Mouse (Mus musculus) cerebellum, postnatal 25 days (tissue): ENCODE measurements at regions not wholly inside any gene's neighbourhood (a gene's known extent, or its start where the extent isn't known, plus 50 kb on each side); places are given as distances from the start of the nearest gene placed in this dataset.
A peak's percentile ranks its signal among the peaks of the same experiment; 100 is the strongest.

Experiments
- DNase-seq, 2 experiments: peaks; one replicate each; pipeline ENCODE4 v3.0.0; 2021; ENCODE audit warnings: mixed read lengths in 2 of 2

GRCm38 (mm10) chr11:7944373-7944772 is 720.0 kb downstream of the Tns3 start:
- DNase-seq = no peak

GRCm38 (mm10) chr11:7933611-7934010 is 719.9 kb upstream of the Igfbp3 start:
- no peak for DNase-seq

GRCm38 (mm10) chr11:7932638-7933037 is 718.9 kb upstream of the Igfbp3 start:
- no peak for DNase-seq

- DNase-seq = no peak
Observed at GRCm38 (mm10) chr11:7931064-7931797, 717.5 kb upstream of the Igfbp3 start.

GRCm38 (mm10) chr11:7927676-7928075 is 714.0 kb upstream of the Igfbp3 start:
- no peak for DNase-seq

GRCm38 (mm10) chr11:7912036-7912435 is 698.3 kb upstream of the Igfbp3 start:
- DNase-seq = peak in 1 of 2 experiments; percentile 4

- DNase-seq = no peak
Observed at GRCm38 (mm10) chr11:7900266-7900665, 686.5 kb upstream of the Igfbp3 start.

GRCm38 (mm10) chr11:7898204-7898603 is 684.5 kb upstream of the Igfbp3 start:
- no peak for DNase-seq

GRCm38 (mm10) chr11:7880506-7880905 is 666.8 kb upstream of the Igfbp3 start:
- DNase-seq = no peak

GRCm38 (mm10) chr11:7864116-7864515 is 650.4 kb upstream of the Igfbp3 start:
- no peak for DNase-seq

GRCm38 (mm10) chr11:7863711-7864110 is 650.0 kb upstream of the Igfbp3 start:
- DNase-seq = no peak

GRCm38 (mm10) chr11:7862547-7862946 is 648.8 kb upstream of the Igfbp3 start:
- DNase-seq = no peak

GRCm38 (mm10) chr11:7852612-7853011 is 638.9 kb upstream of the Igfbp3 start:
- DNase-seq = no peak

GRCm38 (mm10) chr11:7838311-7839237 is 624.9 kb upstream of the Igfbp3 start:
- DNase-seq = no peak

GRCm38 (mm10) chr11:7837486-7837885 is 623.8 kb upstream of the Igfbp3 start:
- DNase-seq = no peak

GRCm38 (mm10) chr11:7834151-7834550 is 620.4 kb upstream of the Igfbp3 start:
- no peak for DNase-seq

GRCm38 (mm10) chr11:7832376-7832775 is 618.7 kb upstream of the Igfbp3 start:
- no peak for DNase-seq

GRCm38 (mm10) chr11:7829770-7830169 is 616.0 kb upstream of the Igfbp3 start:
- DNase-seq = no peak

GRCm38 (mm10) chr11:7828001-7828400 is 614.3 kb upstream of the Igfbp3 start:
- no peak for DNase-seq

GRCm38 (mm10) chr11:7827402-7827801 is 613.7 kb upstream of the Igfbp3 start:
- no peak for DNase-seq

GRCm38 (mm10) chr11:7815750-7816149 is 602.0 kb upstream of the Igfbp3 start:
- no peak for DNase-seq

GRCm38 (mm10) chr11:7814556-7814955 is 600.8 kb upstream of the Igfbp3 start:
- no peak for DNase-seq

GRCm38 (mm10) chr11:7812436-7812835 is 598.7 kb upstream of the Igfbp3 start:
- DNase-seq = no peak

- DNase-seq = no peak
Observed at GRCm38 (mm10) chr11:7809741-7810140, 596.0 kb upstream of the Igfbp3 start.
